8 mouse cellular contexts compared by ENCODE assay signal in the genomic region with DNA sequence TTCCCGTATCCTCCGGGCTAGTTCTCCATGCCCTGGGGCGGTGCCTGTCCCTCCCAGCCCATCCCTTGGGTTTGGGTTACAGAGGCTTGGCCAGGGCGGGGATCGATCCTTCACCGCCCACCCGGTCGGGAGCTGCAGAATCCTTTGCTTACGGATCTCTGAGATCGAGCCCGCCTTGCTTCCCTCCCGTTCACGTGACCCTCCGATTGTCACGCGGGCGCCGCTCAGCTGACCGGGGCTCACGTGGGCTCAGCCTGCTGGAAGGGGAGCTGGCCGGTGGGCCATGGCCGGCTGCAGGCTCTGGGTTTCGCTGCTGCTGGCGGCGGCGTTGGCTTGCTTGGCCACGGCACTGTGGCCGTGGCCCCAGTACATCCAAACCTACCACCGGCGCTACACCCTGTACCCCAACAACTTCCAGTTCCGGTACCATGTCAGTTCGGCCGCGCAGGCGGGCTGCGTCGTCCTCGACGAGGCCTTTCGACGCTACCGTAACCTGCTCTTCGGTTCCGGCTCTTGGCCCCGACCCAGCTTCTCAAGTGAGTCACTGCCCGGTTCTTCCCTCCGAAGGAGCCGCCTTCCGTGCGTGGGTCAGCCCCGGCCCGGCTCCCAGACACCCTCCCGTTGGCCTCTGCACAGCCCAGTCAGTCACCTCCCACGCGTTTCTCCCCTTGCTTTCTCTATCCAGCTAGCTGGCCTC. TPM values are rescaled to one million over a fixed set of nuclear protein-coding genes. Genes with fewer than 3 reads are reported as not detected.
DNase-seq lines count a peak whose midpoint lies in the region; ATAC-seq lines count a peak whose summit lies in the region.

TSS of gene Hexa (plus strand) at position 100 of the 697 bp plus-strand sequence.
TSS of gene Tmem202 (minus strand) at position 407 of the 697 bp plus-strand sequence.

- intact Hi-C loops in left cerebral cortex, postnatal 14 days (cut with DNase I) = no loop called here

- peak; percentile 72 for ATAC-seq in common myeloid progenitor, adult 5-6 weeks (replicated peaks; ENCODE audit: low read depth, poor library complexity, severe bottlenecking)
- ATAC-seq in megakaryocyte-erythroid progenitor cell, adult 5-6 weeks (replicated peaks; ENCODE audit: low FRiP score, low TSS enrichment, poor library complexity, severe bottlenecking) = peak; percentile 80

- DNase-seq in adipocyte (ENCODE audit: low spot score) = peak; percentile 92
- peak; percentile 81 for DNase-seq in gastrocnemius, postnatal 10 days
- DNase-seq in induced T-regulatory cell, adult 2 months (ENCODE audit: low read depth) = peak; percentile 74
- peak; percentile 76 to 82 for DNase-seq in left cerebral cortex, postnatal 14 days (ENCODE audit: low spot score in 2 of 2)
- DNase-seq in right cerebral cortex, postnatal 25 days = peak; percentile 85
- peak; percentile 74 to 84 for DNase-seq in urinary bladder, postnatal 36 days (ENCODE audit: low spot score in 2 of 2)

RNA-seq across cellular contexts. Expression of gene Hexa, which starts in this region (rescaled TPM):
- 82.6 and 83.8 TPM in 2 replicates for total RNA-seq in common myeloid progenitor, adult 5-6 weeks (2017)
- total RNA-seq in gastrocnemius, postnatal 10 days (2021) = 10 to 100 TPM; 25.7 to 37.4 TPM
- total RNA-seq in left cerebral cortex, postnatal 14 days (2021) = 10 to 100 TPM; 40.1 to 43.3 TPM
- 16.6 and 23.9 TPM in 2 replicates for total RNA-seq in megakaryocyte-erythroid progenitor cell, adult 5-6 weeks (2014; fragmentation: Nextera tagmentation)
- total RNA-seq in megakaryocyte-erythroid progenitor cell, adult 5-6 weeks (2017) = 25.4 and 28.7 TPM in 2 replicates

RNA-seq across cellular contexts. Expression of gene Tmem202, which starts in this region (rescaled TPM):
- not detected in 2 replicates for total RNA-seq in common myeloid progenitor, adult 5-6 weeks (2017)
- under 1 TPM; 0.56 to 0.63 TPM for total RNA-seq in gastrocnemius, postnatal 10 days (2021)
- total RNA-seq in left cerebral cortex, postnatal 14 days (2021) = 1 to 10 TPM; 2.0 to 3.5 TPM
- total RNA-seq in megakaryocyte-erythroid progenitor cell, adult 5-6 weeks (2014; fragmentation: Nextera tagmentation) = not detected in 2 replicates
- not detected in 2 replicates for total RNA-seq in megakaryocyte-erythroid progenitor cell, adult 5-6 weeks (2017)

Comparison
In these comparisons a context has a peak if more than half of its experiments do, and no peak if none do; other contexts are left out.
1. Peak in every context shown above with its lines: DNase-seq and ATAC-seq.